Mouse (Mus musculus): Measurements from ENCODE around the gene Acsbg2. TPM values are rescaled to one million over a fixed set of nuclear protein-coding genes. Genes with fewer than 3 reads are reported as not detected.
A peak's percentile ranks its signal among the peaks of the same experiment; 100 is the strongest.

The Acsbg2 gene
- total RNA-seq, 1 experiment = 0.58 TPM

DNA sequence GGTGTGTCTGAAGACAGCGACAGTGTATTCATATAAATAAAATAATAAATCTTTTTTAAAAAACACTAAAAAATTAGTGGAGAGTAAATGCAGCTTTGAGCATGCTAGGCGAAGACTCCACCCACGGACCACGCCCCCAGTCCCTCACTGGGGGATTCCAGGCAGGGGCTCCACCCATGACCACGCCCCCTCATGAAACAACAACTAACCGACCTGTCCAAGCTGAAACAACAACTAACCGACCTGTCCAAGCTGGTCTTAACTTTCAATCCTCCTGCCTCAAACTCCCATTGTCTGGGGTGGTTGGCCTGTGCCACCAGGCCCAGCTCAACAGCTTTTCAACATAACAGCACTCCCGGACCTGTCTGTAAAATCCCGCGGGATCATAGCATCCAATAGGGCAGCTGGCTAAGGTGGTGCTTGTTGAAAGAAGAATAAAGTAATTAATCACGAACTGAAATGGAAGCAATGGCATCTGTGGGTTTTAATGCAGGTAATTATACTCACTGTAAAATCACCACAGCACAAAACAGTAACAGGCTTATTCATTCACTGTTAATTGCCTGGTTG lies 56.1 kb downstream of the Acsbg2 start:
- in situ Hi-C loops (cut with MboI; ENCODE audit: low sequenced_read_pairs in 2 of 2, unreplicated experiment in 2 of 2) = no loop called here
- H3K4me3 ChIP-seq (ENCODE audit: insufficient read depth in 1 of 2, low read depth in 1 of 2, low read length in 2 of 2, poor library complexity in 1 of 2, severe bottlenecking in 1 of 2) = peak overlapping the region in 1 of 2 experiments; percentile 43; a peak in 2 of 4 replicates
- peaks cover 4% of the 10 kb centered on the region; the same call in 1 of the 2 replicates for H3K36me3 ChIP-seq (ENCODE audit: control insufficient read depth, insufficient read depth, low read length, poor library complexity, severe bottlenecking)
- peak; percentile 66 for DNase-seq (ENCODE audit: low read depth, low spot score)
- H3K27ac ChIP-seq (ENCODE audit: insufficient read depth, low read depth, low read length, poor library complexity, severe bottlenecking) = no peak overlapping the region
- H3K9me3 ChIP-seq (ENCODE audit: control insufficient read depth, insufficient read depth, low read depth, low read length) = no peaks in the 10 kb centered on the region
- no peak overlapping the region for H3K9ac ChIP-seq (ENCODE audit: insufficient read depth, low read depth, low read length, poor library complexity, severe bottlenecking)
- TF ChIP-seq CHD2 (IDR thresholded peaks at IDR 0.05; ENCODE audit: low read depth, low read length) (peak; percentile 75), ZNF384 (IDR thresholded peaks at IDR 0.05; ENCODE audit: low read depth, low read length) (no peak), ZC3H11A (IDR thresholded peaks at IDR 0.05; ENCODE audit: borderline replicate concordance, low read depth, low read length) (no peak)
- H3K4me1 ChIP-seq (ENCODE audit: control insufficient read depth in 2 of 2, insufficient read depth in 2 of 2, low read length in 2 of 2, poor library complexity in 1 of 2) = peaks cover 9 to 27% of the 10 kb centered on the region in 2 experiments; a peak in 3 of 4 replicates

DNA sequence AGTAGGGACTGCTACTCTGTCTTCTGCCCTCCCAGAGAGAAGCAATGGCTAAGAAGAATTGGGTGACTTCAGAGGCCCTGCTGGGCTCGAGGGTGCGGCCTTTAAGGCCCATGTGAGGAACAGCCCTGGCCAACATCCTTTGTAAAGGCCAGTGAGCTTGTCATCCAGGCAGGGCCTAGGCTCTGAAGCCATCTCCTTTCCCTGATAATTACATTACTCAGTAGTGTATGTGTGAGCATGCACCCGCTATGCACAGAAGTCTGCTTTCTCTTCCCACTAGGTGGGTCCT lies 59.2 kb downstream of the Acsbg2 start:
- no peak overlapping the region for H3K27ac ChIP-seq (ENCODE audit: insufficient read depth, low read depth, low read length, poor library complexity, severe bottlenecking)

DNA sequence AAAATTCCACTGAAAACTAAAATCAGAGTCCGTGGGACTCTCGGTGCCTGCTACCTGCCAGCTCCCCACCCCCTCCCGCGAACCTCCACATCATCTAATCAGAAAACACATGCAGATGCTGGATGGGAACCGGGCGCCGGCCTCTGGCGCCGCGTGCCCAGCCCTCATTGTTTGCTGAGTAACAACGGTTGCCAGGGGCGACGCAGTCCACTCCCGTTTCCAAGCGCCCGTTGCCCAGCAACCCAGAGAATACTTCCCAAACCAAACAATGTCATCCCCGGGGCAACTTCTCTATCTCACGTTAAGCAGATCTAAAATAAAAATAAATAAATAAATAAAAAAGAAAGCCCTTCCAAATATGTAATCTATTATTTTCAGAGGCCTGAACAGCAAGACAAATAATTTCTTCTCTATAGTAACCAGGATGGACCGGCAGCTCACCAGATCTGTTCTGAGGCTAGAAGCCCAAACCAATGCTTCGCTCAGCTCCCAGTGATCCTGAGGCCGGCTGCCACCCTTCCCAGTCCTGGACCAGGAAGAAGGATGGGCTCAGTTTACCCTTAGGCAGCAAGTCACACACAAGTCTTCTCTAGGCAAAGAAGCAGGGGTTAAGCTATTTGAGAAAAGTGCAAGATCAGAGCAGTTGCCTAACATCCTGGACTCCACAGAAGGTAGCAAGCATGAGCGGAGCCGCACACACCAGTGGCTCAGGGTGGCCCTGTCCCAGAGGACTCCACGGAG lies 59.8 kb downstream of the Acsbg2 start:
- H3K4me3 ChIP-seq (ENCODE audit: insufficient read depth in 1 of 2, low read depth in 1 of 2, low read length in 2 of 2, poor library complexity in 1 of 2, severe bottlenecking in 1 of 2) = no peak overlapping the region
- H3K9me3 ChIP-seq (ENCODE audit: control insufficient read depth, insufficient read depth, low read depth, low read length) = no peaks in the 10 kb centered on the region
- H3K4me1 ChIP-seq (ENCODE audit: control insufficient read depth in 2 of 2, insufficient read depth in 2 of 2, low read length in 2 of 2, poor library complexity in 1 of 2) = peaks cover 3 to 13% of the 10 kb centered on the region in 2 experiments; a peak in 2 of 4 replicates
- no peak for TF ChIP-seq MAFK (IDR thresholded peaks at IDR 0.05; ENCODE audit: insufficient read depth, low read depth, low read length)
- TF ChIP-seq ZC3H11A (IDR thresholded peaks at IDR 0.05; ENCODE audit: borderline replicate concordance, low read depth, low read length) = no peak
- no peak for TF ChIP-seq HCFC1 (IDR thresholded peaks at IDR 0.05; ENCODE audit: borderline replicate concordance, insufficient read depth, low read length)
- TF ChIP-seq ZNF384 (IDR thresholded peaks at IDR 0.05; ENCODE audit: low read depth, low read length) = no peak
- H3K27ac ChIP-seq (ENCODE audit: insufficient read depth, low read depth, low read length, poor library complexity, severe bottlenecking) = no peak overlapping the region
- H3K36me3 ChIP-seq (ENCODE audit: control insufficient read depth, insufficient read depth, low read length, poor library complexity, severe bottlenecking) = peaks cover 4% of the 10 kb centered on the region; the same call in 1 of the 2 replicates
- in situ Hi-C loops (cut with MboI; ENCODE audit: low sequenced_read_pairs in 2 of 2, unreplicated experiment in 2 of 2) = no loop called here
- peak; percentile 71 for DNase-seq (ENCODE audit: low read depth, low spot score)
- H3K9ac ChIP-seq (ENCODE audit: insufficient read depth, low read depth, low read length, poor library complexity, severe bottlenecking) = no peak overlapping the region

More for the DNA sequence above, 59.2 kb downstream of the Acsbg2 start:
- no peak for DNase-seq (ENCODE audit: low read depth, low spot score)
- in situ Hi-C loops (cut with MboI; ENCODE audit: low sequenced_read_pairs in 2 of 2, unreplicated experiment in 2 of 2) = no loop called here
- Histone ChIP-seq H3K36me3 (ENCODE audit: control insufficient read depth, insufficient read depth, low read length, poor library complexity, severe bottlenecking) (peaks cover 4% of the 10 kb centered on the region; the same call in 1 of the 2 replicates), H3K9me3 (ENCODE audit: control insufficient read depth, insufficient read depth, low read depth, low read length) (no peaks in the 10 kb centered on the region), H3K9ac (ENCODE audit: insufficient read depth, low read depth, low read length, poor library complexity, severe bottlenecking) (no peak overlapping the region), H3K4me1 (ENCODE audit: control insufficient read depth in 2 of 2, insufficient read depth in 2 of 2, low read length in 2 of 2, poor library complexity in 1 of 2) (peaks cover 3 to 17% of the 10 kb centered on the region in 2 experiments; a peak in 2 of 4 replicates), H3K4me3 (ENCODE audit: insufficient read depth in 1 of 2, low read depth in 1 of 2, low read length in 2 of 2, poor library complexity in 1 of 2, severe bottlenecking in 1 of 2) (no peak overlapping the region)
- TF ChIP-seq ZNF384 (IDR thresholded peaks at IDR 0.05; ENCODE audit: low read depth, low read length) = no peak
- TF ChIP-seq HCFC1 (IDR thresholded peaks at IDR 0.05; ENCODE audit: borderline replicate concordance, insufficient read depth, low read length) = no peak

DNA sequence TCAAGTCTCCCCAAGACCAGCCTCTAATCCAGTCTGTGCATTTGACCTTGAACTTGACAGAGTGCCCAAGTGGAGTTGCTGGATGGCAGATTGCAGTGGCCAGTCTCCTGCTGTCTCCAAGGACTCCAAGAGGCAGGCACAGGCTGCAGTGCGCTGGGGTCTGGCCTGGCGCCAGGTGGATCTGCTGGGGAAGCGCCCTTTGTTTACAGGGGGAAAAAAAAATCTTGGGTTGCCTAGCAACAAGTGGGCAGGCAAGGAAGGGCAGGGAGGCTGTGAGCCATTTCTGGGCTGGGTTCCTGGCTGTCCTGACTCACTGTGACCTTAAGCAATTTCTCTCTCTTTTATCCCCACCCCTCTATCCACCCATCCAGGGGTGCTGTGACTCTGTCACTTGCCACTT lies 64.0 kb downstream of the Acsbg2 start:
- no peak for TF ChIP-seq MAFK (IDR thresholded peaks at IDR 0.05; ENCODE audit: insufficient read depth, low read depth, low read length)
- TF ChIP-seq ZNF384 (IDR thresholded peaks at IDR 0.05; ENCODE audit: low read depth, low read length) = peak; percentile 85
- TF ChIP-seq ZC3H11A (IDR thresholded peaks at IDR 0.05; ENCODE audit: borderline replicate concordance, low read depth, low read length) = no peak
- TF ChIP-seq HCFC1 (IDR thresholded peaks at IDR 0.05; ENCODE audit: borderline replicate concordance, insufficient read depth, low read length) = no peak
- no peak for TF ChIP-seq CHD2 (IDR thresholded peaks at IDR 0.05; ENCODE audit: low read depth, low read length)
- no peak overlapping the region for H3K9ac ChIP-seq (ENCODE audit: insufficient read depth, low read depth, low read length, poor library complexity, severe bottlenecking)
- peaks cover 0 to 9% of the 10 kb centered on the region in 2 experiments; a peak in 1 of 4 replicates for H3K4me1 ChIP-seq (ENCODE audit: control insufficient read depth in 2 of 2, insufficient read depth in 2 of 2, low read length in 2 of 2, poor library complexity in 1 of 2)
- H3K27ac ChIP-seq (ENCODE audit: insufficient read depth, low read depth, low read length, poor library complexity, severe bottlenecking) = no peak overlapping the region
- H3K4me3 ChIP-seq (ENCODE audit: insufficient read depth in 1 of 2, low read depth in 1 of 2, low read length in 2 of 2, poor library complexity in 1 of 2, severe bottlenecking in 1 of 2) = no peak overlapping the region
- DNase-seq (ENCODE audit: low read depth, low spot score) = no peak
- in situ Hi-C loops (cut with MboI; ENCODE audit: low sequenced_read_pairs in 2 of 2, unreplicated experiment in 2 of 2) = no loop called here
- peaks cover 6% of the 10 kb centered on the region; the same call in 1 of the 2 replicates for H3K36me3 ChIP-seq (ENCODE audit: control insufficient read depth, insufficient read depth, low read length, poor library complexity, severe bottlenecking)
- no peaks in the 10 kb centered on the region for H3K9me3 ChIP-seq (ENCODE audit: control insufficient read depth, insufficient read depth, low read depth, low read length)
